Mouse (Mus musculus): ENCODE measurements at regions not wholly inside any gene's neighbourhood (a gene's known extent, or its start where the extent isn't known, plus 50 kb on each side); places are given as distances from the start of the nearest gene placed in this dataset.
"Not testable (repeated sequence)": the region's sequence is repeated elsewhere in the genome, so short reads cannot be mapped to it uniquely, and the experiment has no call there.

- no peak for DNase-seq
Measured at GRCm38 (mm10) chr12:90664436-90664835, 73.8 kb downstream of the Dio2 start.

- DNase-seq, result peak; percentile 94
Measured at GRCm38 (mm10) chr12:90645452-90645851, 92.8 kb downstream of the Dio2 start.

- peak; percentile 75 for DNase-seq
Measured at GRCm38 (mm10) chr12:90643891-90644290, 94.3 kb downstream of the Dio2 start.

- DNase-seq, result no peak
Measured at GRCm38 (mm10) chr12:90624856-90625255, 113.4 kb downstream of the Dio2 start.

- no peak for DNase-seq
Measured at GRCm38 (mm10) chr12:90623426-90623825, 114.8 kb downstream of the Dio2 start.

- DNase-seq, result no peak
Measured at GRCm38 (mm10) chr12:90608810-90609209, 129.4 kb downstream of the Dio2 start.

- DNase-seq, result peak; percentile 88
Measured at GRCm38 (mm10) chr12:90607894-90608293, 130.3 kb downstream of the Dio2 start.

GRCm38 (mm10) chr12:90580006-90580405 is 158.2 kb downstream of the Dio2 start:
- DNase-seq, result peak; percentile 80

- DNase-seq, result no peak
Measured at GRCm38 (mm10) chr12:90576103-90576502, 162.1 kb downstream of the Dio2 start.

GRCm38 (mm10) chr12:90571907-90572306 is 166.3 kb downstream of the Dio2 start:
- DNase-seq, result no peak

- DNase-seq, result no peak
Measured at GRCm38 (mm10) chr12:90571506-90571905, 166.7 kb downstream of the Dio2 start.

GRCm38 (mm10) chr12:90566349-90566748 is 171.9 kb downstream of the Dio2 start:
- DNase-seq, result no peak

GRCm38 (mm10) chr12:90565051-90565450 is 173.2 kb downstream of the Dio2 start:
- no peak for DNase-seq

- DNase-seq, result not testable (repeated sequence)
Measured at GRCm38 (mm10) chr12:90564594-90564993, 173.6 kb downstream of the Dio2 start.

GRCm38 (mm10) chr12:90542361-90542760 is 195.9 kb downstream of the Dio2 start:
- DNase-seq, result no peak
